Mouse (Mus musculus): ENCODE results near the gene Vstm2l. TPM values are rescaled to one million over a fixed set of nuclear protein-coding genes. Genes with fewer than 3 reads are reported as not detected.

Vstm2l gene
- total RNA-seq (2021): 1.7 and 7.7 TPM in 2 replicates
- long read RNA-seq, experiment 1, partial matches to known transcripts: 0 of 2 reads
- long read RNA-seq, experiment 1, other reads (novel, unspliced or antisense): 0 of 2 reads
- long read RNA-seq, experiment 2, transcript Vstm2l-201 (4 exons, 1,363 nt): major isoform, 7 of 7 reads
- long read RNA-seq, experiment 2, partial matches to known transcripts: 0 of 7 reads
- long read RNA-seq, experiment 2, other reads (novel, unspliced or antisense): 0 of 7 reads

DNA sequence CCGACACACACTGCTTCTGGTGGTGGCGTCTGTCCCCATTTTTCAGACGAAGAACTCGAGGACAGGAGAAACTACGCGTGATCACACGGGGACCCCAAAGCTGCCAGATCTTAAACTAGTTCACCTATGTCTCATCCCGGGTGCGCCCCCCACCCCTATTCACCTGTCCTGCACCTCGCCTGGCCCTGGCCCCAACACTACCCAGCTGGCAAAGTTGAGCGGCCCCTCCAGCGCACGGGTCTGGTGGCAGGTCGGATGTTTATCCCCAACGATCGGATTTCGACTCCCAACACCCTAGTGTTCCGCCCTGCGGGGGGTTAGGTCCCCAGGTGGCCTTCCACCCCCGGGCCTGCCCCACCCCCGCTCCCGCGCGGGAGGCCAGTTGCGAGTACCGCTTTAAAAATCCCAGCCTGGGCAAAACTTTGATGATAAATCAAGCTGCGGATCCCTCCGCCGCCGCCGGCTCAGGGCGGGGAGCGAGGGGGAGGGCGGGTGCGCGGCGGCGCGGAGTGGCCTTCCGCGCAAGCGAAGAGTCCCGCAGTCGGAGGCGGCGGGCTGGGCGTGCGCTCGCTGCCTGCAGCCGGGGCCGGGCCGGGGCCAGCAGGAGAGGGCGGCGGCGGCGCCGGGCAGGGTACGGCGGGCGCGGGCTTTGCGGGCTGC, at the start of gene Vstm2l:
Gene Vstm2l, plus strand, starts transcription at position 549 of the 660 bp plus-strand sequence.
- peak; percentile 53 for DNase-seq

DNA sequence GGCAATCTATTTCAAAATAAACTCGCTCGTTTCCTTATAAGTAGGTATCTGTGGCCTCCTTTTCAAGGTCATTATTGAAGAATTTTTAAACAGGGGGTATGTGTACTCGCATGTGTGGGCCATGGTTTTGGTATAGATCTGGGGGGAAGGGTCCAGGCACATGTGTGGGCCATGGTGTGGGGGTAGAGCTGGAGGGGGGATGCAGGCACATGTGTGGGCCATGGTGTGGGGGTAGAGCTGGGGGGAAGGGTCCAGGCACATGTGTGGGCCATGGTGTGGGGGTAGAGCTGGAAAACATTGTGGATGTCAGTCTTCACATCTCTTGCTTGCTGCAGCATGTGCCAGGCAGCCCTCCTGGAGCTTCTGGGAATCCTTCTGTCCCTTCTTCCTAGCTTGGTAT, 47.3 kb upstream of the Vstm2l start:
- DNase-seq: no peak

DNA sequence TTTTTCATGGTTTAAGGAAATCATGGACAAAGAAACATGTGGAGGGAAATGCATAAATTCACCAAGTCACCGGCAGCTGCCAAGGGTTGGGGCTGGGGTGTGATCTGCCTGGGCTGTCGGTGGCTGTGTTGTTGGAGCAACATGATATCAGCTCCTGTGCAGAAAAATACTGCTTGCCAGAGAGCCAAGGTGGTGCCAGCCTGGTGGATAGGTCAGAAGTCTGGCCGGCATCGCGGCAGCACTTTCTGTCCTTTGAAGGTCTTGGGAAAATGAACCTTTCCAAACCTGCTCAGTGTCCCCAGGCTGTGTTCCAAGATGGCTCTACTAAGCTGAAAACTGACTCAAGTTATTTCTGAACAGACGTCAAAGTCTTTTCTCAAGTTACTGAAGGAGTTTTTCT, 44.2 kb upstream of the Vstm2l start:
- DNase-seq: peak; percentile 78

DNA sequence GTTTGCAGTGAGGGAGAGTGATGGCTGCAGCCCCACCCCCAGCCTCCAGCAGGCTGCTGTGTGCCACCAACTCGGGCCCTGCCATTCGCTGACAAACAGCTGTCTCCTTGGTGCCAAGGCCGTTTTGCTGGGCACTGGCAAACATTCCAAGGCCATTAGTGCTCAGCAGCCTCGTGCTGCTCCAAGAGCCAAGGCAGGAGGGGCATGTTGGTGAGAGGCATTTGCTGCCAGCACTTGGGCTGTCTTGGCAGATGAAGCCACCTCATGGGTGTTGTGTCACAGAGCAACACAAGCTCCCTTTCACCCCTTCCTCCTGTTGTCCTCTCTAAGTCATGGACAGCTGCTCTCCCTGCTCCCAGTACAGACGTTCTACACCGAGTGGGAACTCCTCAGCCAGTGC, 41.2 kb upstream of the Vstm2l start:
- DNase-seq: peak; percentile 93

DNA sequence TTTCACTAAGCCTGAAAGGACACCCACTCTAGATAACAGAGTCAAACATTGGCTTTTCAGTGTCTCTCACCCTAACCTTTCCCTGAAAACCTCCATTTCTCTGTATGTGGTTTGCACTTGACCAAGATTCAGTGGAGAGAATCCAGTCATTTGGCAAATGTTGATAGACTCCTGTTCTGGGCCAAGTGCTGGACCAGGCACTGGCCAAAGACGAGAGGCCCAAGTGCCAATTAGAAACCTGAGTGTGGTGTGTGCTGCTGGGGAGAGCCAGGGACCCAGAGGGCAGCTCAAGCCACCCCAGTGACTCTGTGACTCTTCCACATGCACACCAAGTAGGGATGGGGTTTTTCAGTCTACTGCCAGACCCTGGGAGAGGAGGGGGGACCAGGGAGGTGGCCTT, 40.8 kb upstream of the Vstm2l start:
- peak; percentile 40 for DNase-seq

DNA sequence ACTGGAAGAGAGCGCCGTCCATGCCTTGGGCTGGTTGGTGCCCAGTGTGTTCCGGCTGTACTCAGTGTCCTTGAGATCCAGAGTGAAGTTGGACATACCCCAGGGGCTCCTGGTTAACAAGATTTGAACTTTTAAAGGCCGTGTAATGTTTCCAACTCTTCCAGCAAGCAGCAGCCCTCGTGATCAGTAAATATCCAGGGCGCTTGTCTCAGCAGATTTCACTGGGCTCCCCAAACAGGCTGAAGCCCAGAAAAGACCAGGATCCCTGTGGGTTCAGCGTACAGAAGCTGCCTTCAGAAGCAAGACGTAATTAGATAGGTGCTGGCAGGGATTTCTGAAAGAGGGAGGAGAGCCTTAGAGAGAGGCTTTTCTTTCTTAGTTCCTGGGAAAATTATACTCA, 39.3 kb upstream of the Vstm2l start:
- DNase-seq: peak; percentile 36

DNA sequence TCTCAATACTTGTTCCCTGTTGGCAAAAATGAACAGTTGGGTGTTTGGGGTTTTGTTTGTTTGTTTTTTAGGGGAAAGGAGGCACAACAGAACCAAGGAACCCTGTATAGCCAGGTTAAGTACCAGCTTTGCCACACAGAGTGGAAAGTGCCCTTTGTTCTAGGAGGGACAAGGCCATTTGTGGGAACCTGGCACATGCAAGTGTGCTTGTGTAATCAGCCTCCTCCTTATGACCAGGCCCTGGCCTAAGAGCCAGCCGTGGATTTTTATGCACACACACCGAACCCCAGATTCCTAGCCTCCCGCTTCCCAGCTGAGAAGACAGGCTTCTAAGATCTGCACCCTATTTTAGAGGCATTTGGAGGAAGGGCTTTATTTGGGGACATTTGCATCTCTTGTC, 37.1 kb upstream of the Vstm2l start:
- peak; percentile 69 for DNase-seq

GRCm38 (mm10) chr2:157877967-157878366, 36.5 kb upstream of the Vstm2l start:
- no peak for DNase-seq

GRCm38 (mm10) chr2:157881939-157882338, 32.5 kb upstream of the Vstm2l start:
- no peak for DNase-seq

GRCm38 (mm10) chr2:157887275-157888025, 27.0 kb upstream of the Vstm2l start:
- no peak for DNase-seq

GRCm38 (mm10) chr2:157891166-157891565, 23.3 kb upstream of the Vstm2l start:
- DNase-seq: no peak

DNA sequence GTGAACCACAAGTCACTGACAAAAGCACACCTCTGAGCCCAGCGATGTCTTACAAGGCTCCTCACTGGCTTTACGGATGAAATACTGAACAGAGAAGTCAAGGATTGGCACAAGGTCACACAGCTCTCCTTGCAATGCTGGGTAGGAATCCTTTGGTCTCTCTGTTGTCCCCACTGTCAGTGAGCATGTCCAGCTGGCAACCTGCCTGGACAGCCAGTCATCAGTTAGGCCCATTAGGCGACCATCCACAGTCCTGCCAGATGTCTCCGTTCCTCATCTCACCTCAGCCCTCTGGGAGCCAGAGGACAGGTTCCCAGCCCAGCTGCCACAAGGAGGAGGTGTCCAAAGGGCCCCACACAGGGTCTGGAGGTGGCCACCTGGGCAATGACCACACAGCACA, 17.3 kb upstream of the Vstm2l start:
- DNase-seq: peak; percentile 68

DNA sequence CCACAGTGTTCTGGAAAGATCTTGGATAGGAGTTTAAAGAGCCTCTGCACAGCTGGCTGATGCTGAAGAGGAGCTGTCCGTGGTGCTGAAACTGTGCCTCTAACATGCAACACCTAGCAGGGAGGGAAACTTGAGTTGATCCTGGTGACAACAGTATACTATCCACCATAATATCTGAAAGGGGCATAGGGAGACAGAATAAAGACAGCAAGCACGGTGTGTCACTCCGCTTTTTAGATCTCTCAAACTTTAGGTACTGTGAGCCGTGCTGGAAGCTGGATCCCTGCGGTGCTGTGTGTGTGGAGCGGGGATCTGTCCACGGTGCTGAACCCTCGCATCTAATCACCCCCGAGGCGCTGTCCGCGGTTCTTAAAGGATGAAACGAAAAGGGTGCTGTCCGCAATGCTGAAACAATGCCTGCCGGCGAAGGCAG, 1.2 kb upstream of the Vstm2l start:
- peak; percentile 91 for DNase-seq

DNA sequence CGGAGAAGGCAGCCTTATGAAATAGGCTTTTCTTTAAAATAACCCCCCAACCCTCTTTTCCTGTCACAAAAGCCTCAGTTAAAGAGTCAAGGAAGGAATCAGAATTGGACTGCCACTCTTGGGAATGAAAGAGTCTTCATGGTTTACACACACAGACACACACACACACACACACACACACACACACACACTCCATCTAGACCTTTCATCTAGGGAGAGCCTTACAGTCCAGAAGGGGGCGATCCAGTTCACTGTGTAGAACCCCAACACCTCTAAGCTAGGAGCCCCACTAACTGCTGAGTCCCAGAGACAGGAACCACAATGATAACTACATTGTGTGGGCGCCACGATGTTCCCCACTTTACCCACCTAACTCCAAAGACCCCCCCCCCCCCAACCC, 748 bp upstream of the Vstm2l start:
- no peak for DNase-seq

DNA sequence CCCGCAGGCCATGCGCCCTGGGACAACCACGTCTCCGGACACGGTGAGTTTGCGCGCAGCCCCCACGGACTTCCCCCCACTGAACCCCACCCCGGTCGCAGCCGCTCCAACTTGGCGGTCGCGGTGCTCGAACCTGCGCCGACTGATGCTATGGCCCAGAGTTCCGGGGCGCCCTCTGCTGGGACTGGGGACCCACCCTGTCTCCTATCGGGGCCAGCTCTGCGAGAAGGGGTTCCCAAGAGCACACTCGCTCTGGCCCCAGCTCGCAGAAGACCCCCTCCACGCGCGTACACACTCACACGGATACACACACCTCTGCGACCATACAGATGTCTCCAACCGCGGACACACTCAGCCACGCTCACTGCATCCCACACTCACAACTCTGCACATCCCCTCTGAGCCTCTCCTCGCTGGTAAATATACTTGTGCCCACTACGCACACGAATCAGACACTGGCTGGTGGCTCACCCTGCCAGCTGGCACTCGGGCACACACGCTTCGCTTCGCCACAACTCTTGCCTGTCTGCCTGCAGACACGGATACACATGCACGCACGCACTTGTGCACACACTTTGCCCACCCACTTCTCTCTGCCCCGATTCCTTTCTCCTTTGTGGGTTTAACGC, 550 bp downstream of the Vstm2l start:
- DNase-seq: no peak

- DNase-seq: no peak
These were observed 4.1 kb downstream of the Vstm2l start for GRCm38 (mm10) chr2:157918529-157918928.

GRCm38 (mm10) chr2:157921551-157921950, 7.1 kb downstream of the Vstm2l start:
- DNase-seq: no peak

DNA sequence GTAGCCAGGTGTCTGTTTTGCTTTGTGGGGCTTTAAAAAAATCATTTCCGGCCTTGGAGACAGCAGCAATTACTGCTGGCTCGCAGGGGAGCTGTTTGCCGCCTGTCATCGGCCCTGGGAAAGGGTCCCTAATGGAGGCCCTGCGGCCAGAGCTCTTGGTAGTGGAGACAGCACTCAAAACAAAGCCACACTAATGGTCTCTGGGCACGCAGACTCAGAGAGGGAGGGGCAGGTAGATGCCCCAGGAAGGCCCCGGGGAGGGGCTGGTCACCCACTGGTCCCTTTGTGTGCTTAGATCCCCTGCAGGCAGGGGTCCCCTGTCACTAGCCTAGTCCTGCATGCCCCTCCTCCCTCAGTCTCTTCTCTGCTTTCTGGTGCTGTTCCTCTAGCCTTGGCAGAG, 9.0 kb downstream of the Vstm2l start:
- no peak for DNase-seq

DNA sequence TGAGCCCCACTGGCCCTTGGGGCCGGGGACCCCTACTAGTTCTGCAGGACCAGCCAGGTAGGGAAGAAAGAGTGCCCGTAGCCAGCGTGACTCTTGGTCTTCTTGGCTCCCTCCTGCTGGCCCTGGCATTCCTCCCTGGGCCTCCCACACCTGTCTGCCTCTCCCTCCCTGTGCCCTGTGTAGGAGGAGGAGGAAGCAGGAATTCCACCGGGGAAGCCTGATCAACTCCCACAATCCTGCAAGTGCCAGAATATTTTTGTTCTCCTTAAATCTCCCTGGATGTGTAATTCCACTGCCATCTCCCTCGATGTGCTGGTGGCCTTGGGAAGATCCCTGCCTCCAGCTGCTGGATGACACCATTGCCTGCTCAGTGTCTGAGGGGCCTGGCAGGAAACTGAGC, 10.1 kb downstream of the Vstm2l start:
- no peak for DNase-seq

DNA sequence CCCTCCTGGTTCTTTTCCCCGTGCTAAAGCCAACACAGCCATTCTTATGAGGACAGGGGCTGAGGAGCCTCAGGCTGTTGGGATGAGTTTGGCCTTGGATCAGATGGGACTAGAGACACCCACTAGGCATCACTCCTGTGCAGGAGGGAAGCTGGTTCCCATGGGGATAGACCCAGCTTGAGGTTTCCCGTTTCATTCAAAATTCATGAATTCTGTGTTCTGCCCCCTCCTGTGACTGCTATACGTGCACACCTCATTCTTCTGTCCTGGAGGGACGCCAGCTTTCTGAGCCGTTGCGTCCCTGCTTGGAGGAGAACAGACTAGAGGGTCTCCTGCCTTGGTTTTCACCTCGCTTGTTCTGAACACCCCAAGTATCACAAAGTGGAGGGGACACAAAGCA, 12.0 kb downstream of the Vstm2l start:
- no peak for DNase-seq

GRCm38 (mm10) chr2:157926927-157927326, 12.5 kb downstream of the Vstm2l start:
- no peak for DNase-seq

DNA sequence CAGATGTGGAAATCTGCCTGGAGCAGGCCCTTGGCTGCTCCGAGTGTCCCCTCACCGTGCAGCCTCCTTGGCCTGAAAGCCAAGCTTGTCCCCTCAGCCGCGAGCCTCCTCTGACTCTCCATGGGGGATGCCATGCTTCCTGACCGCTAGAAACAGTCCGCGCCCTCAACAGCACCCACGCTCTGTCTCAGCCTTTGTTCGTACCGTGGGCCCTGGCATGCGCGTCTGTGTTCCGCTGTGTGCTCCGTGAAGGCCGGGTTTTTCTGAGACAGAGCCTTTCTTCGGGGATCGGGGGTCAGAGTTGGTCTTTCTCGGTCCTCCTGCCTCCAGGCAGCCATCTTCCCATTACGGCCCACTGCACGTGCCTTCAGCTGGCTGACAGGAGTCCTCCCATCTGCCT, 12.9 kb downstream of the Vstm2l start:
- no peak for DNase-seq

DNA sequence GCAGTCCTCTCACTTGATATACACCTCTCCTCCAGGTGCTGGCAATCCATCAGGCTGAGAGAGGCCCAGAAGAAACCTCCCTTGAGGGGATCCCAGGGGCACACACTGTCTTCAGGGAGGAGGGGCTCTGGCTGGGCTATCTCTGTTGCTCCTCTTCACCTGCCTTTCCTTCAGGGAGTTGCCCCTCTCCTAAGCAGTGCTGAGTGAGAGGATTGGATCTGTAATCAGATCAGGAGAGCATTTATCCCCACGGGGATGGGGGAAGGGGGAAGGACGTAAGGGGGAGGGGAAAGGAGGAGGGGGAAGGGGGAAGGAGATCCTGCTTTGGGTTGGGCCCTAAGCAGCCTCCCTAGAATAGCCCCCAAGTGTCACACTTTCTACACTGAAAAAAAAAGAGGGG, 13.4 kb downstream of the Vstm2l start:
- DNase-seq: no peak

Data from adrenal gland, postnatal 14 days (tissue).